Mouse (Mus musculus) adrenal gland, postnatal 4 days (tissue): ENCODE results near the gene Gm28539. TPM values are rescaled to one million over a fixed set of nuclear protein-coding genes. Genes with fewer than 3 reads are reported as not detected.

Source experiments
- DNase-seq, 2 experiments: peaks; one replicate each; pipeline ENCODE4 v3.0.0; 2021 to 2022; ENCODE audit warnings: low spot score in 2 of 2, mixed read lengths in 2 of 2
- long read RNA-seq, 2 experiments: library from polyadenylated mRNA; stranded (forward); transcript quantifications; one replicate each; pipeline ENCODE4 v2.0.0; 2021
- total RNA-seq, 2 experiments: library from RNA; stranded (reverse); gene quantifications; 2 replicates each; pipeline ENCODE4 v1.2.3; 2021

The Gm28539 gene
- total RNA-seq = 10 to 100 TPM in 1 of 2 experiments, 1 to 10 TPM in 1; 6.5 to 10.2 TPM
- long read RNA-seq, experiment 1, partial matches to known transcripts = 0 of 7 reads
- long read RNA-seq, experiment 1, other reads (novel, unspliced or antisense) = 7 of 7 reads
- long read RNA-seq, experiment 2, partial matches to known transcripts = 0 of 2 reads
- long read RNA-seq, experiment 2, other reads (novel, unspliced or antisense) = 2 of 2 reads

- peak; percentile 63 to 83 for DNase-seq
Measured at GRCm38 (mm10) chr16:18836468-18837208, at the start of gene Gm28539, which contains the start of gene 2510002D24Rik. TSS of gene Gm28539 (plus strand) at chr16:18836584. TSS of gene 2510002D24Rik (plus strand) at chr16:18836578.

GRCm38 (mm10) chr16:18786652-18787051, 49.7 kb upstream of the Gm28539 start:
- DNase-seq = no peak

GRCm38 (mm10) chr16:18788627-18789406, 47.6 kb upstream of the Gm28539 start:
- DNase-seq = no peak

GRCm38 (mm10) chr16:18795223-18795899, 41.0 kb upstream of the Gm28539 start:
- no peak for DNase-seq

- no peak for DNase-seq
Measured at GRCm38 (mm10) chr16:18796645-18797044, 39.7 kb upstream of the Gm28539 start.

- no peak for DNase-seq
Measured at GRCm38 (mm10) chr16:18798151-18798550, 38.2 kb upstream of the Gm28539 start.

GRCm38 (mm10) chr16:18798841-18799240, 37.5 kb upstream of the Gm28539 start:
- DNase-seq = peak in 1 of 2 experiments; percentile 35

GRCm38 (mm10) chr16:18805746-18806145, 30.6 kb upstream of the Gm28539 start:
- DNase-seq = no peak

- DNase-seq = no peak
Measured at GRCm38 (mm10) chr16:18809001-18809400, 27.4 kb upstream of the Gm28539 start.

GRCm38 (mm10) chr16:18811032-18811431, 25.4 kb upstream of the Gm28539 start:
- DNase-seq = no peak

- DNase-seq = peak; percentile 44 to 75
Measured at GRCm38 (mm10) chr16:18811468-18812384, 24.7 kb upstream of the Gm28539 start, which contains the start of the genes Ufd1 and Cdc45. TSS of gene Ufd1 (plus strand) at chr16:18811779. TSS of gene Cdc45 (minus strand) at chr16:18811987.

GRCm38 (mm10) chr16:18812385-18812910, 23.9 kb upstream of the Gm28539 start:
- DNase-seq = no peak

- no peak for DNase-seq
Measured at GRCm38 (mm10) chr16:18822356-18822755, 14.0 kb upstream of the Gm28539 start.

GRCm38 (mm10) chr16:18822925-18823324, 13.5 kb upstream of the Gm28539 start:
- DNase-seq = no peak

GRCm38 (mm10) chr16:18828630-18829029, 7.8 kb upstream of the Gm28539 start:
- no peak for DNase-seq

- no peak for DNase-seq
Measured at GRCm38 (mm10) chr16:18829102-18829501, 7.3 kb upstream of the Gm28539 start.

GRCm38 (mm10) chr16:18833486-18833885, 2.9 kb upstream of the Gm28539 start:
- no peak for DNase-seq

GRCm38 (mm10) chr16:18836073-18836467, 314 bp upstream of the Gm28539 start:
- DNase-seq = no peak

GRCm38 (mm10) chr16:18838346-18838745, 2.0 kb downstream of the Gm28539 start:
- no peak for DNase-seq
